Mouse (Mus musculus) fibroblast of lung, adult 2 months (primary cell): ENCODE measurements around the gene Kat7.

Experiments used
- DNase-seq: peaks from one replicate; pipeline ENCODE4 v3.0.0-alpha.2; 2011; ENCODE audit warnings: low read depth

Kat7 gene

GRCm38 (mm10) chr11:95333209-95333608 is 23.2 kb upstream of the Kat7 start:
- DNase-seq = no peak

- no peak for DNase-seq
Observed at GRCm38 (mm10) chr11:95330662-95331061, 20.6 kb upstream of the Kat7 start.

GRCm38 (mm10) chr11:95328629-95329028 is 18.6 kb upstream of the Kat7 start:
- no peak for DNase-seq

- DNase-seq = no peak
Observed at GRCm38 (mm10) chr11:95326243-95326642, 16.2 kb upstream of the Kat7 start.

GRCm38 (mm10) chr11:95325832-95326231 is 15.8 kb upstream of the Kat7 start:
- DNase-seq = no peak

GRCm38 (mm10) chr11:95324181-95324580 is 14.1 kb upstream of the Kat7 start:
- no peak for DNase-seq

- no peak for DNase-seq
Observed at GRCm38 (mm10) chr11:95320010-95320409, 10.0 kb upstream of the Kat7 start.

GRCm38 (mm10) chr11:95319506-95319905 is 9.5 kb upstream of the Kat7 start:
- DNase-seq = no peak

- no peak for DNase-seq
Observed at GRCm38 (mm10) chr11:95318116-95318515, 8.1 kb upstream of the Kat7 start.

- DNase-seq = no peak
Observed at GRCm38 (mm10) chr11:95315215-95315955, 5.3 kb upstream of the Kat7 start.

- DNase-seq = no peak
Observed at GRCm38 (mm10) chr11:95311425-95311807, 1.4 kb upstream of the Kat7 start.

- DNase-seq = no peak
Observed at GRCm38 (mm10) chr11:95310648-95311424, 790 bp upstream of the Kat7 start.

GRCm38 (mm10) chr11:95309510-95310006 is 488 bp downstream of the Kat7 start:
- DNase-seq = peak; percentile 98

GRCm38 (mm10) chr11:95307526-95307925 is 2.5 kb downstream of the Kat7 start:
- no peak for DNase-seq

- no peak for DNase-seq
Observed at GRCm38 (mm10) chr11:95305600-95305999, 4.4 kb downstream of the Kat7 start.

GRCm38 (mm10) chr11:95301772-95302171 is 8.3 kb downstream of the Kat7 start:
- no peak for DNase-seq

GRCm38 (mm10) chr11:95299886-95300285 is 10.2 kb downstream of the Kat7 start:
- DNase-seq = no peak

GRCm38 (mm10) chr11:95298146-95298545 is 11.9 kb downstream of the Kat7 start:
- DNase-seq = no peak

GRCm38 (mm10) chr11:95295736-95296135 is 14.3 kb downstream of the Kat7 start:
- no peak for DNase-seq

- DNase-seq = no peak
Observed at GRCm38 (mm10) chr11:95293017-95293624, 16.9 kb downstream of the Kat7 start.

GRCm38 (mm10) chr11:95291998-95292397 is 18.0 kb downstream of the Kat7 start:
- DNase-seq = no peak

- DNase-seq = no peak
Observed at GRCm38 (mm10) chr11:95282331-95282730, 27.7 kb downstream of the Kat7 start.
